Mouse (Mus musculus) left cerebral cortex, postnatal 25 days (tissue): ENCODE measurements around the gene Mansc4. TPM values are rescaled to one million over a fixed set of nuclear protein-coding genes. Genes with fewer than 3 reads are reported as not detected.

Experiments used
- DNase-seq, 2 experiments: peaks; one replicate each; pipeline ENCODE4 v3.0.0; 2022; ENCODE audit warnings: low spot score in 2 of 2, mixed read lengths in 1 of 2
- intact Hi-C: fragments of 180-260 bp; cut with DNase I; formaldehyde crosslinking; loops from one replicate; pipeline ENCODE4 v1.15.1; 2025
- total RNA-seq, 2 experiments: library from RNA; stranded (reverse); gene quantifications; 2 replicates each; pipeline ENCODE4 v1.2.3; 2021

The Mansc4 gene
- under 1 TPM; 0.32 to 0.48 TPM for total RNA-seq

DNA sequence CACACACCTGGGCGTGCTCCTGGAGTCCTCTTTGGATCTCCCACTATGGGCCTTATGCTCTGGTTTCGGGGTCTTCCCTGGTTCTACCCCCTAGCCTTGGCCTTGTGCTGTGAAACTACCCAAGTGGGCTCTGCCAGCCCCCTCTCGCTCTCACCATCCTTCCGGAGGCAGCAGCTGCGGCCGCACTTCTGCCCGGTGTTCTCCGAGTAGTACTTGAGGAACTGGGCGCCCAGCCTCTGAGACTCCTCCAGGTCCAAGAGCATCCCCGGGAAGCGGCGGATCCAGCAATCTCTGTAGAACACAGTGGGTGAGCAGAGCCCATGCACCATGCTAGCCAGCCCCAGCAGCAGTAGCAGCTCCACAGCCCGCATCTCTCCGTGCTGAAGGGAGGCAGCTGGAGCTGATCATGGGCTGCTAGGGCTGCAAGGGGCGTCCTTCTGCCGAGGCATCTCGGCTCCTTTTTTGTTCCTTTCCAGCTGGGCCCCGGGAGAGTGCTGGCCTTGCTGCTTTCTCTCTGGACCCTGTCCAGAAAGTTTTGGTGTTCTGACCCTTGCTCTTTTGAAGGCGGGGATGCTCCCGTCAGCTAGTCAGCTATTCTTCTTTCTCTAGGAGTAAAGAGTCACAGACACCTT lies at the start of gene Mansc4:
Mansc4 (minus strand) TSS at position 439 of the 632 bp plus-strand sequence.
- no peak for DNase-seq

DNA sequence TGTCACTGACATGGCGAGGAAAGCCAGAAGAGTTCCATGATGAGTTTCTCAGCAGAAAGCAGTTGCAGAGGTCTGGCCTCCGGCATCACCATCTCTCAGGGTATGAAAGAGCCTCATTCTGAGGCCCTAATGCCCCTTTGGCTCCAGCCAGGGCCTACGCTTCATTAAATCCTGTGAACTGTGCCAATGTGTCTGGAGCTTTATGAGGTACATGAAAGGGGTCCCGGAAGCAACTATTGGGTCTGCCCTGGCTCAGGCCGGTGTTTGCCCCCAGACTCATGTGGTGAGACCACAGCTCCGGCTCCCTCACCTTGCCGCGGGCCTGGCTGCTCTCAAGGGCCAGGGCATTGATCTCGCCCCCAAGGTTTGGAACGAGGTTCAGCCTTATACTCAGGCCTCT lies 40.4 kb upstream of the Mansc4 start:
- intact Hi-C loops = no loop called here
- DNase-seq = no peak

More for the DNA sequence above, at the start of gene Mansc4:
- intact Hi-C loops = no loop called here

DNA sequence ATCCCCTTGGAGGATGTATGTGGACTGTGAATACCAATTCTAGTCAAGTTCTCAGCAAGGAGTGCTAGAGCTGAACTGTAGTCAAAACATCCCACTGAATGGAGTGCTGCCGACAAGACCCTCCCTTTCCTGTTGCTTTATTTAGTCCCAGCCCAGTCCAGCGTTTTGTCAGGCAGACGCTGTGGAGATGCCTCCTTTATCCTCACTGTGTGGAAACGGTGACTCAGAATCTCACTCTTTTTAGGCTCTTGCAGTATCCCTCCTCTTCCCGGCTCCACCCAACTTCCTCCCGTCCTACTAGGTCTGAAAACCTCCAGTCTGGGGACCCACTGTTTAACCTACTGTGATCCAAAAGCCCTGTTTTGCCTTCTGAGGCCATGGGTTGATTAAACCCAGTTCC lies 34.5 kb upstream of the Mansc4 start:
- intact Hi-C loops = no loop called here
- DNase-seq = peak in 1 of 2 experiments; percentile 75

DNA sequence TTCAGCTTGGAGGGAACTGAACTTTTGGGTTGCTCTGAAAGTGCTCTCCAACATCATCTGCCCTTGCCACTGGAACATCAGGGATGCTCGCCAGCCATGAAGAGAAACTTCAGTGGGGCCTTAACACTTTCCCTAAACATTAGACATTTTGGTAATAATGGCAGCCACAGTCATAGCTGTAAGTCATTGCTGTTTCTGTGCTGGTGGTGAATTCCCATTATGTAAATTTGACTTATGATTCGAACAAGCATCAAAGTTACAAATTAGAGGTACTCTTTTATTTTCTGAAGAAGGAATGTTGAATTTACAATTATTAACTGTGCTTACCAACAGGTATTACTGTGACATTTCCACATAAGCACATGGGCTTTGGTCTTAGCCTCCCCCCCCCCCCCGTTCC lies 31.4 kb upstream of the Mansc4 start:
- intact Hi-C loops = loop anchor here (10.0 kb wide), 1 partner anchor 283 kb away; no protein-coding TSS in a partner anchor
- no peak for DNase-seq

DNA sequence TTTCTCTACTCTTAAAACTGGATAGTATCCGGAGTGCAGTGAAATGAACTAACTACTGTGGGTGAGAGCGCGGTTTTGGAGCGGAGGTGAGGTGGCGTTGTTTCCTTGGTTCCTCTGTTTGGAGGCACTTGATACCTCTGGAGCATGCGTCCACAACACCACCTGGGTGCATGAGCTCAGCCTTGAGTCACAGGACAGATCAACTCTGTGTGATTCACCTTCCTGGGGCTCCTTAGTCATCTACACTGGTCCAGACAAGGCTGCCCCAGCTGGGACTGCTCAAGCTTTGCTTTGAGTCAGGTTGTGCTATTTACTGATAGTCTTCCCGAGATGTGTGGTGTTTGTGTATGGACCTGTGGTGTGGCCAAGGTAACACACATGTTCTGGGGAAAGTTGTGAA lies 30.9 kb upstream of the Mansc4 start:
- no peak for DNase-seq
- intact Hi-C loops = loop anchor here (10.0 kb wide), 1 partner anchor 283 kb away; no protein-coding TSS in a partner anchor

DNA sequence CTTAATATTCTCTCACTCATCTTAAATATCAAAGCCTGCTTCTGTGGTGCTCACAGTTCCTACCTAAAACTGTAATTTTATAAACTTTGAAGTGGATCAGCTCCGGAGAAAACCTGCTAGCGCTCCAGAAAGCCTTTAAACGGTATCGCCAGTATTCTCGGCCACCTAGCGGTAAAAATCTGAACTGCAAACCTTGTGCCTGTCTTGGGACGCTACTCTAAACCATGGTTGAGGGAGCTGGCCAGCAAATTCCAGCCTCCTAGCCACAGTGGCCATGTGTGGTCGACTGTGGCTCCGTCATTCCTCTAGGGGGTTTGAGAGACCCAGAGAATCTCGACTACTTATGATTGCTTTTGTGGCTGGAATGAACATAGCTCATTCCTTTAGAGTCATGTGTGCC lies 29.7 kb upstream of the Mansc4 start:
- intact Hi-C loops = loop anchor here (10.0 kb wide), 1 partner anchor 282 kb away; no protein-coding TSS in a partner anchor
- peak; percentile 81 to 85 for DNase-seq

DNA sequence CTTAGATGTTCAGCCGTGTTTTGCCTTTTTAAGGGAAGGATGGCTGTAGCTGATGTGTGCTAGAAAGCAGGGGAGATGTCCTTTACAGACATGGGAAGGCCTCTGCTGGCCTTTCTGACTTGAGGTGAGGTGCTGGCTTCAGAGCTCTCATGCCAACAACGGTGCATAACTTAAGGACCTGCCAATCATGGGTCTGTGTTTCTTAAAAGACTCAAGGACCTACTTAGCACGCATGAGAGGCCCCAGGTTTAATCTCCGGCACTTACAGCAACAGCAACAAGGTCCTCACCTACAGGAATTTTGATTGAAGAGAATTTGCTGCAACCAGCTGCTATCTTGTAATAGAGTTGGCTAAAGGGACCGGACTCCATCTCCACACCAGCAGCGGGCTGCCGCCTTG lies 22.5 kb upstream of the Mansc4 start:
- intact Hi-C loops = no loop called here
- no peak for DNase-seq

DNA sequence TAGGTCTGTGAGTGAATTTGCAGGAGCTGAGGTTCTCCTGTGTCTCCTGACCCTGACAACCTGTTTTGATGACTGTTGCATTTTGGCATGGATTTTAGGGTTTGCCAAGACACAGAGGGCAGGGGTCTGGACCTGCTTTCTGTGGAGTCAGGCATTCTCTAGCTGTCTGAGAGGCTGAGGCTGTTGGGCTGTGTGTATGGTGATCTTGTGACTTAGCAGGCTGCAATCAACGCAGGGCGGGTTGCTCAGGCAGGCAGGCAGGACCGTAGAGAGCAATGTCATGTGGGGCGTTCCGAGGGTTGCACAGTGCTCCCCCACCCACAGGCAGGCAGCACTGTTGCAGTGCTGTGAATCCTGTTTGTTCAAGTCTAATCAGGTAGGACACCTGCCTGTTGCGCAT lies 19.9 kb upstream of the Mansc4 start:
- DNase-seq = no peak
- intact Hi-C loops = no loop called here

DNA sequence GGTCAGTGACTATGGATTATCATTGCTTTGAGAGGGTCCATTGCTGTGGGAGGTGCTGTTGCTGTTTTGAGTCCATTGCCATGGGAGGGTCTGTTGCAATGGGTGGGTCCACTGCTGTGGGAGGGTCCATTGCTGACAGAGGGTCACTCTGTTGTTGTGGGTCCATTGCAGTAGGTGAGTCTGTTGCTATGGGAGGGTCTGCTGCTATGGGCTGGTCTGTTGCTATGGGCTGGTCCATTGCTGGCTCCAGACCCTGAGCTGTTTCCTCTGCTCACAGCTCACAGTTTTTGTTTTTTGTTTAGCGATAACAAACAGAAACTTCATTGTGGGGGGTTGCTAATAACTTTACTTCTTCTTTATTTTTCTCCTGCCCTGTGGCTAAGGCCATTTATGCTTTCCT lies 18.7 kb upstream of the Mansc4 start:
- intact Hi-C loops = no loop called here
- DNase-seq = no peak

DNA sequence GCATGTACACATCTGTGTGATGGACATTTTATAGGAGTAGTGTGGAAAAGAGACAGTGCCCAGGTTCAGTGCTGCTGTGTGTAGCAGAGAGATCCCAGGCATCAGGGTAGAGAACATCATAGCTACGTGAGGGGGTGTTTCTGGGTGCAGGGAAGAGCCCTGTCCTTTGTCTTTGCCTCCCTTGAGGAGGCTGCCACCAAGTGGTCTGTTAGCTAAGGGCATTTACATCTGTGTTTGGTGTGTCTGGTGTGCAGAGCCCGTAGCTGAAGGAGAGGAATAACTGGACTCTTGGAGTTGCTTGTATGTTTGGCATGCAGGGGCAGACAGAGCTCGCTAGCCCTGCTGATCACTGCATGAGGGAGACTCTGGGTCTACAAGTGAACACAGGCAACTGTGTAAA lies 15.5 kb upstream of the Mansc4 start:
- DNase-seq = no peak
- intact Hi-C loops = no loop called here

DNA sequence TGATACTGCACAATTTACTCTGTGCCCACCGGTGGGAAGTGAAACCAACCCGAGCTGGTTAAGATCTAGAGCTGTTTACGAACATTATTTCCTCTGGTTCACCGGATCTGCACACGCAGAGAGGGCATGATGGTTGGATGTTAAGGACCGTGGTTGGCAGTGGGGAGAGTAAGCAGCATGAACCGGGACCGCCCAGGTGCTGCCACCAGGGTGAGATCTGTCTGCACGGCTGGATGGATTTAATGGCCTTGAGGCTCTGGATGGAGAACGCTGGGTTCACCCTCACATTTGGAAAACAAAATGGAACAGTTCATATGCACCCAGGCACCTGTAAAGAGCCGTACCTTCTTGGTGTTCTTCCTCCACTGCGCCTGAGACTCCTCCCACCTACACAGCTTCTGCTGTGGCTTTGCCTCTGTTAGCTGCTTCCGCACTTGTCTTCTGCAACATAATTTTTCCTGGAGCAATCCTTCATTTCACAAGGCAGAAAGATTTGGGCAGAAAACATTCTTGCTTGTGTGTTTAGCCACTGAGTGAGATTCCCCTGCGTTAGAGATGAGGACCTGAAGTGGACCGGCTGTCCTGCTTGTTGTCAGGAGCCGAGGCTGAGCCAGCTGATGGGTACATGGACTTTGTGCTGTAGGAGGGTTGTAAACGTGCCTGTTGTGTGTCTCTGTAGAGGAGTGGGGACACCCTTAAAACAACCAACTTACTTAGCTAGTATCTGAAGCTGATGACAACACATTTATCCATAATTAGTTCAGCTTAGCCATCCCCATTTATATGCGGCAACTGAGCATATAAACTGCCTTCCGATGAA lies 12.8 kb upstream of the Mansc4 start:
- DNase-seq = peak; percentile 35 to 50
- intact Hi-C loops = no loop called here

DNA sequence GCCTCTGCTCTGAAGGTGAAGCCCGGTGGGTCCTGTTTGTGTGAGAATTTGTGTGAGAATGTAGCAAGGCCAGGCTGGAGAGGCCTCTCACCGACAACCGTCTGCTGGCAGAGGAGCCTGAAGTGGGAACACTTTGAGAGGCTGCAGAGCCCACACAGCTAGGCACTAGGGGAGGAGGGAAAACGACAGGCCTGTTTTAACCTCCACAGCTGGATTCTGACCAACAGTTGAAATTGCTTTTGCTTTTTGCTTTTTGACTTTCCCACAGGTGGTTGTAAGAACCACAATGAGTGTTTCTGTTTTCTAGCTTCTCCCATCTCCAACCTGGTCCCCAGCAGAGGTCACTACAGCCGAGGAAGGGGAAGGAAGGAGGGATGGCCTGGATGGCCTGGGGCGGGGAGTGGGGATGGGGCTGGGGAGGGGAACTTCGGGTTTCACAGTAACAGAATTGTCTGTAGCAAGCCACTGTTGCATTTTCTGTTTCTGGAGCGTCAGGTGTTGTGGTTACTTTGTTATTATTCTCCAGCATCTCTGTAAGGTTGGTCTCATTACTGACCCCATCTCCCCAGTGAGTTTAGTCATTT lies 10.6 kb upstream of the Mansc4 start:
- no peak for DNase-seq
- intact Hi-C loops = no loop called here

DNA sequence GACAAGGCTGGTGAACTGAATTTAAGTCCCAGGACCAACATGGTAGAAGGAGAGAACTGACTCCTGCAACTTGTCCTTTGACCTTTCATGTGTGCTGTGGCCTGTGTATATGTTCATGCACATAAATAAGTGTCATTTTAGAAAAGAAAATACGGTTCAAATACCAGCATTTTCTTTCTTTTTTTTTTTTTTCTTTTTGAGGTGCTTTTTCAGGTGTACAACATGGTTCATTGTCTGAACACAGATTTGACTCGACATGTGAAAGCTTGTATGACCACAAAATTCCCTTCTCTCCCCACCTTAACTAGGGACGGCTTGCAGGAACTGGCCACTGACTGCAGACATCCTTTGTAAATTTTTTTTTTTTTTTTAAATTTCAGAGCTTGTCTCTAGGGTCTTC lies 10.1 kb upstream of the Mansc4 start:
- no peak for DNase-seq
- intact Hi-C loops = no loop called here

DNA sequence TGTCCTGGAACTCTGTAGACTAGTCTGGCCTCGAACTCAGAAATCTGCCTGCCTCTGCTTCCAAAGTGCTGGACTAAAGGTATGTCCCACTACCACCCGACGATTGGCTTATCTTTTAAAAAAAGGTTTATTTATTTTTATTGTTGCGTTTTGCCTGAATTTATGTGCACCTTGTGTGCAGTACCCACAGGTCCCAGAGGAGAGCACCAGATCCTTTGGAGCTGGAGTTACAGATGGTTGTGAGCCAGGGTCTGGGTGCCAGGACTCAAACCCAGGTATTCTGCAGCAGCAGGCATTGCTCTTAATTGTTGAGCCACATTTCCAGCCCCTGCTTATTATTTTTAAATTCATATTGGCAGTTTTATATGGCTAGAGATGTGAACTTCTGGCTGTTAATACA lies 9.3 kb upstream of the Mansc4 start:
- intact Hi-C loops = no loop called here
- DNase-seq = no peak

DNA sequence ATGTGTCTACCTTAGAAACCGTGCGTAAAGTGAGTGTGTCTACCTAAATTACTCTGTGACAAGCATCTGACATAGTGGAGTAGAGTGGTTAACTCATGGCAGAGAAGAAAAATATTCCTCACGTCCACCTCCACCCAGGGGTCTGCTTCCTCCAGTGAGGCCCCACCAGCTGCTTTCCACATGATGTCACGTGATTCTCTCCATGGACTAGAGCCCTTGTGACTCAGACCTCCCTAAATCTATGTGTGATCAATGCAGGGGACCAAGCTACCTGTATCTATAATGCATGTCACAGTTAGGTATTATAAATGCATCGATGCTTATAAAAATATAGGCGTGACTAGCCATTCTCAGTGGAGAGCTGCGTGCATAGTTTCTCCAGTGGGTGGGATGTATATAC lies 7.9 kb upstream of the Mansc4 start:
- intact Hi-C loops = no loop called here
- DNase-seq = no peak

DNA sequence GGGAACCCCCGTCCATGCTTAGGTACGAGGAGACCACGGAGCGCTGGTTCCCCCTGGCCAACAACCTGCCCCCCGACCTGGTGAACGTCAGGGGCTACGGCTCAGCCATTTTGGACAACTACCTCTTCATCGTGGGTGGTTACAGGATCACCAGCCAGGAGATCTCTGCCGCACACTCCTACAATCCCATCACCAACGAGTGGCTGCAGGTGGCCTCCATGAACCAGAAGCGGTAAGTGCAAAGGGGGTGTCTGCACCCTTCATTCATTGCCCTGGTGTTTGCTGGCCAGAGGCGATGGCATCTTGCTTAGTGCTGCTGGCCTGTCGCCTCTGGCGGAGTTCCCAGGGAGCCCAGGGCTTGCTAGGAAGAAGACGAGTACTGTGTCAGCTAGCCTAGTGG lies 5.3 kb upstream of the Mansc4 start:
- DNase-seq = peak; percentile 49 to 55
- intact Hi-C loops = no loop called here

DNA sequence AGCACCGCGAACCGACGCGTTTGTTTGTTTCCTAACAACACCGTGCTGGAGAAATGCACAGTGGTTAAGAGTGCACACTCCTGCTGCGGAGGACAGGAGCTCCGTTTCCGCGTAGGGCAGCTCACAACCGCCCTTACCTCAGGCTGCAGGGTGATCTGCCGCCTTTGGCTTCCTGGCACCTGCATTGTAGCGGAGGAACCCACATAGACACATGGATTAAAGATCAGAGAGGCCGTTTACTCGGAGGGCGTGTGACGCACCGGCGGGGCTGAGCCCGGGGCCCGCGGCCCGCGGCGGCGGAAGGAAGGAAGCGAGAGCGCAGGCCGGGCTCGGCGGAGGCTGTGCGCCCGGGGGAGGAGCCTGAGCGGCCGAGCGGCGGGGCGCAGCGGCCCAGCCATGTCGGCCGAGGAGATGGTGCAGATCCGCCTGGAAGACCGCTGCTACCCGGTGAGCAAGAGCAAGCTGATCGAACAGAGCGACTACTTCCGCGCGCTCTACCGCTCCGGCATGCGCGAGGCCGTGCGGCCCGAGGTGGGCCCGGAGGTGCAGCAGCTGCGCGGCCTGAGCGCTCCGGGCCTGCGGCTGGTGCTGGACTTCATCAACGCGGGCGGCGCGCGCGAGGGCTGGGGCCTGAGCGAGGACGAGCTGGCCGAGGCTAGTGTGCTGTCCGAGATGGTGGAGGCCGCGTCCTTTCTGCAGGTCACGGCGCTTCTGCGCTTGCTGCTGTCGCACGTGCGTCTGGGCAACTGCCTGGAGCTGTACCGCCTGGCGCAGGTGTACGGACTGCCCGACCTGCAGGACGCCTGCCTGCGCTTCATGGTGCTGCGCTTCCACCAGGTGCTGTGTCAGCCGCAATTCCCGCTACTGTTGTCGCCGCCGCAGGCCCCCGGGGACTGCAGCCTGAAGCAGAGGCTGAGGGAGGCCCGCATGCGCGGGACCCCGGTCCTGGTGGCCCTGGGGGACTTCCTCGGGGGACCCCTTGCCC lies 4.6 kb upstream of the Mansc4 start, which contains the start of gene Klhl42:
Klhl42 (plus strand) TSS at position 244 of the 985 bp plus-strand sequence.
- intact Hi-C loops = no loop called here
- peak; percentile 71 to 78 for DNase-seq

DNA sequence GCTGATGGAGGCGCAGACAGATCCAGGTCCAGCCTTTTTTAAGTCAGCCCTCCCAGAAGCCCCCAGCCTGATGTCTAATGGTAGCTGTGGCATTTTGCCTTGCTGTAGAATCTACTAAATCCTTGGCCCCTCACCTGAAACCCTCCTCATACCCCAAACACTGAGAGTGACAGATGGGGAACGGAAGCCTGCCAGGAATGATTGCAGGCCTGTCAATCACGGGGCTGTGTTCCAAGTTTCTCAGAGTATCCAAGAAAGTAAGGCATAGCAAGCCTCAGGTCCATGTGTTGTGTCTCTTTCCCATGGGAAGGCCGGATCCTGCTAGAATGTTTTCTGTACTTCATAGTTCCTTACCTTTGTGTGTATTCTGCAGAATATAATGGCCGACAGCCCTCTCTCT lies 3.4 kb upstream of the Mansc4 start:
- DNase-seq = no peak
- intact Hi-C loops = no loop called here

DNA sequence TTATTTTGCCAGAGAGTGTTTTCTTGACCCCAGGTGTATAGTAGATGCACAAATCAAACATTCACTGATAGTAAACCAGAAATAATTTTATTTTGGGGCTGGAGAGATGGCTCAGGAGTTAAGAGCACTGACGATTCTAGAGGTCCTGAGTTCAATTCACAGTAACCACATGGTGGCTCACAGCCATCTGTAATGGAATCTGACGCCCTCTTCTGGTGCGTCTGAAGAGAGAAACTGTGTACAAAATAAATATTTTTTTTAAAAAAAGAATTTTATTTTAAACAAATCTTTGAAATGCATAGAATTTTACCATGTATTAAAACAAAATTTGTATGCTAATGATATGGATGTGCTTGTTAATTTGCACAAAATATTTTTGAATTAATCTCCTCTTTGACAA lies 1.7 kb upstream of the Mansc4 start:
- DNase-seq = no peak
- intact Hi-C loops = no loop called here

DNA sequence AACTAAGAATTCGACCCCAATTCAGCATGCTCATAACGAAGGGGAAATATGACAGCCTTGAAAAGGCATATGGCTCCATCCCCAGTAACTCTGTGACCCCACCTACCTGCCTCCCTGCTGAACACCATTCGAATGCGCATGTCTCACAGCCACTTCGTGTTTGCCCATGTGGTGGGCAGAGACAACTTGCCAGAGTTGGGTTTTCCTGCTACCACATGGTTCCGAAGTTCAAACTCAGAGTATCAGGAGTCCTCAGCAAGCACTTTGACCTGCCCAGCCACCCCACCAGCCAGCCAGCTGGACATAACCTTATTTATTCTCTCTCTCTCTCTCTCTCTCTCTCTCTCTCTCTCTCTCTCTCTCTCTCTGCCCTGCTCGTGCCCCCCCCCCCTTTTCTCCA lies 904 bp upstream of the Mansc4 start:
- no peak for DNase-seq
- intact Hi-C loops = no loop called here
